21 mouse cellular contexts compared by ENCODE assay signal in genomic region chr11:43374956-43375355, GRCm38 (mm10).
"Had no signal": no experiment of that assay in that cellular context is flagged by ENCODE, and none has a peak within 500 bp of the region (broad histone marks: within the 10 kb centered on the region; RNA-seq: fewer than 3 reads in every experiment).

No protein-coding gene starts in this region.

- H3K9ac ChIP-seq: liver, embryonic 12.5 days; liver, embryonic 14.5 days; lung, embryonic 15.5 days; midbrain, embryonic 13.5 days; midbrain, embryonic 15.5 days; neural tube, embryonic 13.5 days; neural tube, embryonic 15.5 days had no signal

- ATAC-seq: liver, embryonic 12.5 days; lung, postnatal 0 days; midbrain, embryonic 13.5 days; midbrain, embryonic 15.5 days had no signal

- DNase-seq: lung, adult 2 months; lung, postnatal 14 days; lung, postnatal 36 days; right cerebral cortex, adult 18-20 months; right cerebral cortex, postnatal 25 days; right cerebral cortex, postnatal 4 days; spleen, adult 18-20 months; thymus, adult 18-20 months; thymus, postnatal 14 days; thymus, postnatal 36 days had no signal

- H3K4me1 ChIP-seq: liver, embryonic 12.5 days; lung, embryonic 15.5 days; midbrain, embryonic 13.5 days; midbrain, embryonic 15.5 days; neural tube, embryonic 13.5 days; neural tube, embryonic 15.5 days had no signal

- H3K9me3 ChIP-seq: liver, embryonic 12.5 days; lung, embryonic 15.5 days; midbrain, embryonic 13.5 days; midbrain, embryonic 15.5 days; neural tube, embryonic 13.5 days; neural tube, embryonic 15.5 days had no signal

- H3K4me3 ChIP-seq: liver, embryonic 12.5 days; lung, embryonic 15.5 days; midbrain, embryonic 13.5 days; midbrain, embryonic 15.5 days; myocyte; neural tube, embryonic 13.5 days; neural tube, embryonic 15.5 days had no signal

- H3K27me3 ChIP-seq: liver, embryonic 12.5 days; lung, embryonic 15.5 days; midbrain, embryonic 13.5 days; midbrain, embryonic 15.5 days; neural tube, embryonic 13.5 days; neural tube, embryonic 15.5 days had no signal

- H3K27ac ChIP-seq: liver, embryonic 12.5 days; liver, embryonic 14.5 days; lung, embryonic 15.5 days; macrophage; midbrain, embryonic 13.5 days; midbrain, embryonic 15.5 days; neural tube, embryonic 13.5 days; neural tube, embryonic 15.5 days had no signal

- H3K4me2 ChIP-seq: liver, embryonic 12.5 days; lung, embryonic 15.5 days; midbrain, embryonic 11.5 days; midbrain, embryonic 13.5 days; midbrain, embryonic 15.5 days; neural tube, embryonic 13.5 days; neural tube, embryonic 15.5 days had no signal

- H3K36me3 ChIP-seq: liver, embryonic 12.5 days; lung, embryonic 15.5 days; midbrain, embryonic 13.5 days; midbrain, embryonic 15.5 days; neural tube, embryonic 13.5 days; neural tube, embryonic 15.5 days had no signal
